Mouse (Mus musculus) brain, adult 10 weeks (tissue): ENCODE results near the gene Ces3a. TPM values are rescaled to one million over a fixed set of nuclear protein-coding genes. Genes with fewer than 3 reads are reported as not detected.

ENCODE experiments used
- polyA plus RNA-seq: library from polyadenylated mRNA; stranded (reverse); fragments of 350-450 nt; fragmentation: Illumina TruSeq; extraction: RNeasy Lipid Tissue Mini Kit (QIAGEN cat#74804); gene quantifications from one replicate; pipeline ENCODE4 v1.2.3, GENCODE M21; 2015; ENCODE audit warnings: low read depth, low replicate concordance

Gene Ces3a
- 0.52 TPM for polyA plus RNA-seq

GRCm38 (mm10) chr8:105048371-105048854 is at the start of gene Ces3a:
Ces3a (plus strand) TSS chr8:105048601.

GRCm38 (mm10) chr8:105000586-105000985 is 47.8 kb upstream of the Ces3a start, which contains the start of gene Ces2h:
Ces2h (plus strand) TSS chr8:105000853.

GRCm38 (mm10) chr8:105083449-105084050 is 35.1 kb downstream of the Ces3a start, which contains the start of gene Ces3b:
Ces3b (plus strand) TSS chr8:105083753.

Other genes with a start within 250 kb of the Ces3a start
- not detected for gene Ces2b, start 217.0 kb upstream of the Ces3a start, polyA plus RNA-seq
- not detected for gene Ces2c, start 201.5 kb upstream of the Ces3a start, polyA plus RNA-seq
- not detected for gene Ces2e, start 122.3 kb upstream of the Ces3a start, polyA plus RNA-seq
- gene Ces2f, start 101.2 kb upstream of the Ces3a start, polyA plus RNA-seq: not detected
- gene Ces2g, start 86.9 kb upstream of the Ces3a start, polyA plus RNA-seq: not detected
- gene Ces2h, start 47.7 kb upstream of the Ces3a start, polyA plus RNA-seq: not detected
- gene Ces3b, start 35.2 kb downstream of the Ces3a start, polyA plus RNA-seq: not detected
- gene Ces4a, start 83.2 kb downstream of the Ces3a start, polyA plus RNA-seq: not detected
- gene Cbfb, start 122.1 kb downstream of the Ces3a start, polyA plus RNA-seq: 23.1 TPM
- gene D230025D16Rik, start 176.5 kb downstream of the Ces3a start, polyA plus RNA-seq: 30.8 TPM
- gene B3gnt9, start 206.6 kb downstream of the Ces3a start, polyA plus RNA-seq: 4.0 TPM
- 11.9 TPM for gene Tradd, start 216.0 kb downstream of the Ces3a start, polyA plus RNA-seq
- 0.62 TPM for gene Fbxl8, start 216.0 kb downstream of the Ces3a start, polyA plus RNA-seq
- 18.8 TPM for gene Hsf4, start 221.2 kb downstream of the Ces3a start, polyA plus RNA-seq
- gene Nol3, start 227.5 kb downstream of the Ces3a start, polyA plus RNA-seq: 13.3 TPM
- 18.4 TPM for gene 4931428F04Rik, start 241.3 kb downstream of the Ces3a start, polyA plus RNA-seq
- 1.3 TPM for gene Exoc3l, start 247.5 kb downstream of the Ces3a start, polyA plus RNA-seq
- gene E2f4, start 249.1 kb downstream of the Ces3a start, polyA plus RNA-seq: 30.4 TPM